Mouse (Mus musculus): ENCODE measurements around the gene Fbll1.
A peak's percentile ranks its signal among the peaks of the same experiment; 100 is the strongest.
"Not testable (repeated sequence)": the region's sequence is repeated elsewhere in the genome, so short reads cannot be mapped to it uniquely, and the experiment has no call there.

Gene Fbll1

DNA sequence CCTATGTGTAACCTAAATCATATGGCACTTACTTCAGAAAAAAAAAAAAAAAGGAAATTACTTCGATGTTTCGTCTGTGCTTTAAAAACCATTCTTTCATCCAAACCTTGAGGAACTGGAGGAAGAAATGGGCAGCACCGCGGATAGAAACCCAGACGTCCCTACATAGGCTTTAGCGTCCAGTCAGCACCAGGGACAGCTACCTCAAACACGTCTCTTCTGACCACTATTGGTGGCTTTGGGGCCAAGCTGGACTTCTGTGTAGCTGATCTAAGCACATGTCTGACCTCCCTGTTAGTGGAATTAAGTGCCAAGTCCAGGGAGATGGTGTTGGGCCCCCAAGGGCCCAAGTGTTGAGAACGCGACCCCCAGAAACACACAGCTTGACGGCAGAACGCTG, at the start of gene Fbll1:
TSS of gene Fbll1 (minus strand) at position 11 of the 400 bp plus-strand sequence.
- peak; percentile 70 for DNase-seq (ENCODE audit: low spot score)

DNA sequence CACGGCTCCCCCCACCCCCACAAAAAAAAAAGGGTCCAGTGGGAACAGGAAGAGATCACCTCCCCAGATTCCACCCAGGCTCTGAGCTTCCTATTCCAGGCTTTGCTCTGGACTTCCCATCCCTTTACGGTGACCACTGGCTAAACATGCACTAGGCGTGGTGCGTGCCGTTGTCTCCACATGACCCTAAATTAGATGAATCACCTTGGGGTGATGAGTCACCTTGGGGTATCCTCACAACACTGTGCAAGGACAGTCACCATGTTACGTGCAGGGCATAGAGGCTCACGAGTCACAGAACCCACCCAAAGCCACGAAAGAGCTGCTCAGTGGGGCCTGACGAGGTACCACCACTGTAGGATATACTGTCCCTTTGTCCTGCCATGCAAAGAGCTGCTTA, 45.6 kb upstream of the Fbll1 start:
- no peak for DNase-seq (ENCODE audit: low spot score)

GRCm38 (mm10) chr11:35842560-35842959, 43.9 kb upstream of the Fbll1 start:
- not testable (repeated sequence) for DNase-seq (ENCODE audit: low spot score)

DNA sequence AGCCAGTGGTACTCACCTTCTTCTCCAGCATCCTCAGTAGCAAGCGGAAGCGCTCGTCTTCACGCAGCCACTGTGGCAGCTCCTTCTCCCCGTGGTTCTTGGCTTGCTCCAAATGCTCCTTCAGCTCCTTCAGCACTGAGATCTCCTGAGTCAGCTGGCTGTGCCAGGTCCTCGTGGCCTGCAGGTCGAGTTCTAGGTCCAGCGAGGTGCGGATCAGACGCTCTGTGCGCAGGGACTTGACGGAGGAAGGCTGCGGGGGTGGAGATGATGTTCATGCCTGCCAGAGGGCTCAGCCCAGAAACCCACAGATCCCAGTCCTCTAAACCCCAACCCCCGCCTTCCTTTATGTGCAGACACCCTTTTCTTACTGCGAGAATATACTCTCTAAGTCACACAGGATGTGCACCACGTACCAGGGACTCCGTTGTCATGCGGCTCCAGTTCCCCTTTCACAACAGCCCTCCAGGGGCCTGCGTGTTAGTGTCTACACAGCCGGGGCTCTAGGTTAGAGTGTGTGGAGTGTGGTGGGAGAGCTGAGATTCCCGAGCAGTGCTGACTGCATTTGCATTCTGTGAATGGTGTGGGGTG, 43.1 kb upstream of the Fbll1 start:
- no peak for DNase-seq (ENCODE audit: low spot score)

DNA sequence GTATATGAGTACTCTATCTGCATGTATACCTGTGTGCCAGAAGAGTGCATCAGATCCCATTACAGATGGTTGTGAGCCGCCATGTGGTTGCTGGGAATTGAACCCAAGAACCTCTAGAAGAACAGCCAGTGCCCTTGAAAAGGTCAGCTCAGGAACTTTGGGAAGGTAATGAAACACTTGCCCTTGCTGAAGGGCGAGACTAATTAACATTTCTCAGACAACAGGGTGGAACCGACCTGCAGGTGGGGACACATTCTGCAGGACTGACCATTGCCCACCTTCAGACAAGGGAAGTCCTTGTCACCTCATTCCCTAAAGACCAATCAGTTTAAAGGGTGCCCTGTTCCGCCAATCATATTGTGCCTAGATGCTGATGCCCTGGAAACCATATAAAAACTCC, 42.1 kb upstream of the Fbll1 start:
- not testable (repeated sequence) for DNase-seq (ENCODE audit: low spot score)

- no peak for DNase-seq (ENCODE audit: low spot score)
Measured at GRCm38 (mm10) chr11:35840282-35840681, 41.6 kb upstream of the Fbll1 start.

DNA sequence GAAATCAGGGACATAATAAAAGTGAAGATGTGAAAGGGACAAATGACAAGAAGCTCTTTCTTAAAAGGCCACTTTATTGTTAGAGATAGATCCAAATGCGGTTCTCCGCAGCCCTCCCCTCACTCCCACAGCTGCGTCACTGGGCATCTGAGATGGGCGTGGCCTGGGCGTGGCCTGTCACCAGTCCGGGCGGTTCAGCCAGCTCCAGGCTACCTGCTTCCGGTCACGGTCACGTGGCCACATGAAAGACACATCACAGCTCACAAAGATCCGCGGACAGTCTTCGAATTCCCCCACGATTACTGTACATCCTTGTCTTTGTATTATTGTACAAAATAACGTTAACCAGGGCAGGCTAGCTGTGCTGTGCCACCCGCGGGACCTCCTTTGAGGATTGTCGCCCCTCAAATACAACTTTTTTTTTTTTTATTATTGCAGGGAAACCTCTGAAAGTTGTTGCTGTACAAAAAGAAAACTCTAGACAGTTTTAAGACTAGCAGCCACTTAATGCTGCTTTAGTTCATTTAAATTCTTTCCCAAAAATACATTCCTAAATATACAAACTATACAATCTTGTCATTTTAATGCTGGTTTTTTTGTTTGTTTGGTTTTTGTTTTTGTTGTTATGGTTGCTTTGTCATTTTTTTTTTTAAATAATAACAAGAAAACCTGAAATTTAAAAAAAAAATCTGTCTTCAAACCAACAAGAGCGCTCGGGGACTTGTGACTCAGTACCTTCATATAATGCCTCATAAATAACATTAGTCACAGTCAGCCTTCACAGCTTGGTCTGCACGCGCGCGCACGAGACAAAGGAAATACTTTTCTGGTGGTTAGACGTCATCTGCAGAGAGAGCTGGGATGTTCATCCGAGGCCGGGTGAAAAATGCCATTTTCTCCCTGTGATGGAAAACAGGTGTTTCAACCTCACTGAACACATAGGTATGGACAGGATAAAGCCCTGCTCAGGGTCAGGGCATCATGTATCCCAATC, 40.0 kb upstream of the Fbll1 start:
- DNase-seq (ENCODE audit: low spot score) = peak; percentile 85

DNA sequence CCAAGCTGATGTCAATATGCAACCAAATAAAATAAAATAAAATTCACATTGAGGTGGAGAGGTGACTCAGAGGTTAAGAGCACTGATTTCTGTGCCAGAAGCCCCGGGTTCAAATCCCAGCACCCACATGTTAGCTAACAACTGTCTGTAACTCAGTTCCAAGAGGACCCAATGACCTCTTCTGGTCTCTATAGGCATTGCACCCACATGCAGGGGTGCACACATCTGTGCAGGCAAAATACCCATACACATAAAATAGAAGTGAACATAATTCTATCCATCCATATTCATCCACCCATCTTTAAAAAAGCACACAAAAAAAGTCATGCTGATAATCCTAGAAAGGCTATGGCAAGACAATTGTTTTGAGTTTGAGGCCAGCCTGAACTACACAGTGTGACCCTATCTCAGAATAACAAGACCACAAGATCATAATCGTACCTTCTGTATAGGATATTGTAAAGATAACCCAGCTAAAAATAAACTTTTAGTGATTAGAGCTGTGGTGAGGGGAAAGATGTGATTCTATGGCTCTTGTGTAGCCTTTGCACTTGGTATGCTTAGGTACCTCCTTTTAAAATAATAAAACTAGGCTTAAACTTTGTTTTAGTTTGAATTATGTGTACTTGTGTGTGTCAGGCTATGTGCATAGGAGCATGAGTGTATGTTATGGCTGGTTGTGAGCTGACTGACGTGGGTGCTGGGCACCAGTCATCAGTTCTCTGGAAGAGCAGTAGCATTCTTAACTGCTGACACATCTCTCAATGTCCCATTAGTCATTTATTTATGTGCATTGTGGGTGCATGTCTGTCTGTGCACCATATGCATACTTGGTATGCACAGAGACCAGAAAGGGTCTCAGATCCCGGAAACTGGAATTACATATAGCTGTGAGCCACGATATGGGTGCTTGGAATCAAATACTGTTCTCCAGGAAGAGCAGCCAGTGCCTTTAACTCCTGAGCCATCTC, 38.8 kb upstream of the Fbll1 start:
- DNase-seq (ENCODE audit: low spot score) = peak; percentile 8

- peak; percentile 98 for DNase-seq (ENCODE audit: low spot score)
Measured at GRCm38 (mm10) chr11:35834022-35834760, 35.5 kb upstream of the Fbll1 start, which contains the start of gene Rars. TSS of gene Rars (minus strand) at chr11:35834506.

GRCm38 (mm10) chr11:35833270-35833669, 34.6 kb upstream of the Fbll1 start:
- DNase-seq (ENCODE audit: low spot score) = no peak

- DNase-seq (ENCODE audit: low spot score) = no peak
Measured at GRCm38 (mm10) chr11:35832139-35832538, 33.5 kb upstream of the Fbll1 start.

- no peak for DNase-seq (ENCODE audit: low spot score)
Measured at GRCm38 (mm10) chr11:35827714-35828113, 29.0 kb upstream of the Fbll1 start.

DNA sequence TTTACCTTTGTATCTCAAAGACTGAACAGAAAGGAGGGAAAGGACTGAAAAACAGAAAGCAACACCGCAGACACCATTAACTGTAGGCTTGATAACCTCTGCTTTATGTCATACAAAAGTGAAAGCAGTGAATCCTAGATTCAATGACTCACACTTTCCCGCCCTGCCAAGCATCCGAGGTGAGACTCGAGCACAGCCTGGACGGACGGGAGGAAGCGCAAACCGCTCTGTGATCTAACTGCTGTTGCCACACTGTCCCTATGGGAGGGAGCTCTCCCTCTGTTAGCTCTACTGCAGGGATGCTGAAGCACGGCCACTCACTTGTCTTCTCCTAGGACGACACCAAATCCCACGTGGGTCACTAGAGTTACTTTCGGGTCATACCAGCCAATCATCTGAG, 17.6 kb upstream of the Fbll1 start:
- no peak for DNase-seq (ENCODE audit: low spot score)

GRCm38 (mm10) chr11:35811458-35811857, 12.8 kb upstream of the Fbll1 start:
- no peak for DNase-seq (ENCODE audit: low spot score)

DNA sequence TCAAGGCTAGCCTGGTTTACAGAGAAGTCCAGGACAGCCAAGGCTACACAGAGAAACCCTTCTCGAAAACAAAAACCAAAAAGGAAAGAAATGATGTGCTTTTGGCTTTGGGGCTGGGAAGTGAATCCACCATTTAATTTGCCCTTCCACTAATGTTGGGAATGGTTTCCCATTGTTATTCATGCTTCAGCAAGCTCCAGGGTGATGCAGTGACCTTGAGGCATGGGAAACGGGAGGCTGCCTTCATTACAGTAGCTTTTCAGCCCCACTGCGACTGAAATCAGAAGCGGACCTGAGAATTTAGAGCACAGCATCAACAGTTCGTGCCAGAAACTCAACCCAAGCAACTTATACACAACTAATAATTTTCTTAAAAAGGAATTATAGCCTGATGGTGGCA, 2.6 kb upstream of the Fbll1 start:
- no peak for DNase-seq (ENCODE audit: low spot score)

DNA sequence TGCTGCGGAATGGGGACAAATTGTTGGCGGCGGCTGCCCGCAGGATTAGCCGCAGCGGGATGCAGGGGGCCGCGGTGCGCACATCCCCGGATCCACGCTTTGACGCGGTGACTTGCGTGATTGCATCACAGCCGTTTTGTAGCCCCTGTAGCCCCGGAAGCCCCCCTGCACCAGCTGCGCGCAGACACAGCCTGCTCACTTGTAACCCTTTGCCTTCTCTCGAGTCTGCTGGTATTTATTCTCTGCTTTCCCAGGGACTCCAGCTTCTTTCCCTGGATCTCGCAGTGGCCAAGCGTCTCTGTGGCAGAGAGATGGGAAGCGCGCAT, 226 bp downstream of the Fbll1 start:
- DNase-seq (ENCODE audit: low spot score) = no peak

DNA sequence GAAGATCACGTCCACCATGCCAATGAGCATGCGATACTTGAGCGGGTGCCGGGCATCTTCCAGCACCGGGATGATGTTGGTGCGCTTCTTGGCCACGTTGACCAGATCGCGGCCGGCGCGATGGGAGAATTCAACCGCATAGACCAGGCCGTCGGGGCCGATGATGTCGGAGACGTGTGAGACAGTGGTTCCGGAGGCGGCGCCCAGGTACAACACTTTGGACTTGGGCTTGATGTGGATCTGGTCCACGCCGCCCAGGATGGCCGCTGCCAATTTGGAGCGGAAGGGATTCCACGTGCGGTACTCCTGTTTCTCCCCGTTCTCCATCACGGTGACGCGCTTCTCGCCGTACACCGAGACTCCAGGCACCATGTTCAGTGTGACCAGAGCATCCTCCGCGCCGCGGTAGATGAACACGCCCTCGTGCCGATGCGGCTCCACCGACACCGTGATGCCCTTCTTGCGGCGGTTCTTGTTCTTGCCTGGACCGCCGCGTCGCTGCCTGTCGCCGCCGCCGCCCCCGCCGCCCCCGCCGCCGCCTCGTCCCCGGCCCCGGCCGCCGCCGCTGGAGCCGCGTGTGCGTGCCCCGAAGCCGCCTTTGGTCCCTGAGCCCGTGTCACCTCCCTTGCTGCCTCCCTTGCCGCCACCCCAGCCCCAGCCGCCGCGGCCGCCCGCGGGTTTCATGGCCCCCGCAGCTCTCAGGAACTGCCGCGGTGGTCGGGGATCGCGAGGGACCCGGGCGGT, 761 bp downstream of the Fbll1 start:
- no peak for DNase-seq (ENCODE audit: low spot score)

- not testable (repeated sequence) for DNase-seq (ENCODE audit: low spot score)
Measured at GRCm38 (mm10) chr11:35792800-35793199, 5.9 kb downstream of the Fbll1 start.

- DNase-seq (ENCODE audit: low spot score) = peak; percentile 32
Measured at GRCm38 (mm10) chr11:35788443-35788842, 10.2 kb downstream of the Fbll1 start.

DNA sequence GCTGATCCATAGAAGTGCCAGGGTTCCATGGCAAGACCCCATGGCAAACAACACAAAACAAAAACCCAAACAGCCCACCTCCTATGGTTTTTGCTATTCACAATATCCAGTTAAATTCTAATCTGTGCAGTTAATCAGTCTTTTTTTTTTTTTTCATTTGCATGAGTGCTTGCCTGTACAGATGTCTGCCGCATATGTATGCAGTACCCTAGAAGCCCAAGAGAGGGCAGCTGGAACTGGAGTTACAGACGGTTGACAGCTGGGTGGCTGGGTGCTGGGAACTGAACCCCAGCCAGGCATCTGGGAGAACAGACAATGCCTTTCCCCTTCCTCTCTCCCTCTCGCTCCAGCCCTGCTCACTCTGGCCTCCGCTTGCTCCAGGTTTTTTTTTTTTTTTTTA, 14.1 kb downstream of the Fbll1 start:
- DNase-seq (ENCODE audit: low spot score) = peak; percentile 50

DNA sequence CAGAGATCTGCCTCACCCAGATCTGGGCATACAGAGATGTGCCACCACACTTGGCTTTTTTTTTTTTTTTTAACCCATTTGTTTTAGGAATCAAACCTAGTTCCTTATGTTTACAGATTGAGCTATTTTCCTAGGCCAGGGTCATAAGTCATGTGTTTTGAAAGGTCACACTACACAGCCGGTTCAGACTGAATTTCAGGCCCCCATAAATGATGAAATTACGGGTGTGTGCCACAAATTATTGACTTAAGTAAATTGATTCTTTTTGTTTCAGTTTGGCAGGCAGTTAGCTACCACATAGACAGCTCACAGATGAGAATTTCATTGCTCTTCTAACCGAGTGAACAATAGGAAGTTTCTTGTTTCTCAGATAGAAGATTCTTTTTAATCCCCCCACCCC, 14.7 kb downstream of the Fbll1 start:
- peak; percentile 26 for DNase-seq (ENCODE audit: low spot score)

Data from adipocyte (in vitro differentiated cells).